Mouse (Mus musculus) intestine, embryonic 14.5 days (tissue): ENCODE data around the gene Vezf1. TPM values are rescaled to one million over a fixed set of nuclear protein-coding genes. Genes with fewer than 3 reads are reported as not detected.
A peak's percentile ranks its signal among the peaks of the same experiment; 100 is the strongest.

ENCODE experiments used
- ATAC-seq: fragments of 200-750 bp; cut with Nextera tagmentation; replicated peaks from 2 replicates; pipeline ENCODE4 v1.8.0; 2017; ENCODE audit warnings: low read depth, moderate number of reproducible peaks, moderate TSS enrichment, moderate library complexity; ENCODE audit not compliant: low FRiP score, low TSS enrichment
- DNase-seq: peaks from one replicate; pipeline ENCODE4 v3.0.0-alpha.2; 2018; ENCODE audit warnings: low spot score
- H3K27ac ChIP-seq: fragments of 300-500 bp; sonication (generic); 2 replicates; pipeline ENCODE4 v1.5.1; 2014; ENCODE audit warnings: low read depth, mild to moderate bottlenecking, control low read depth
- H3K27me3 ChIP-seq: fragments of 300-500 bp; sonication (generic); replicated peaks from 2 replicates; pipeline ENCODE4 v1.6.1; 2014; ENCODE audit warnings: low read length, control low read depth; ENCODE audit not compliant: control insufficient read depth, insufficient read depth
- H3K36me3 ChIP-seq: fragments of 300-500 bp; sonication (generic); 2 replicates; pipeline ENCODE4 v1.6.1; 2014; ENCODE audit warnings: low read length, control low read depth; ENCODE audit not compliant: control insufficient read depth, insufficient read depth
- H3K4me1 ChIP-seq: fragments of 300-500 bp; sonication (generic); replicated peaks from 2 replicates; pipeline ENCODE4 v1.6.1; 2014; ENCODE audit warnings: low read length, control low read depth, mixed read lengths; ENCODE audit not compliant: control insufficient read depth, insufficient read depth
- H3K4me2 ChIP-seq: fragments of 300-500 bp; sonication (generic); 2 replicates; pipeline ENCODE4 v1.6.1; 2014; ENCODE audit warnings: low read length
- H3K4me3 ChIP-seq: fragments of 300-500 bp; sonication (generic); 2 replicates; pipeline ENCODE4 v1.5.1; 2014; ENCODE audit warnings: low read depth, low read length, control low read depth, mixed read lengths
- H3K9ac ChIP-seq: fragments of 300-500 bp; sonication (generic); 2 replicates; pipeline ENCODE4 v1.6.1; 2014; ENCODE audit warnings: mild to moderate bottlenecking, low read length
- H3K9me3 ChIP-seq: fragments of 300-500 bp; sonication (generic); 2 replicates; pipeline ENCODE4 v1.6.1; 2016; ENCODE audit warnings: low read length, control low read depth; ENCODE audit not compliant: control insufficient read depth
- WGBS: fragments of 180-500 bp; shearing (Covaris S2); extraction: QIAGEN DNeasy Blood & Tissue Kit; methylation state at CpG from one replicate; pipeline ENCODE4 v1.1.7; 2014; 5-methylcytosine and 5-hydroxymethylcytosine counted together
- polyA plus RNA-seq: library from polyadenylated mRNA; unstranded; fragments of >200 nt; fragmentation: Nextera tagmentation; extraction: Ambion mirVana; gene quantifications from 2 replicates; pipeline ENCODE4 v1.2.1, GENCODE M21; 2014

Gene Vezf1
- polyA plus RNA-seq, 1 experiment from 2014 or later: 40.0 TPM

- no peak for DNase-seq
- Histone ChIP-seq H3K9ac (no peak overlapping the region), H3K27me3 (no peaks in the 10 kb centered on the region), H3K27ac (no peak overlapping the region), H3K9me3 (no peaks in the 10 kb centered on the region), H3K4me1 (peaks cover 16% of the 10 kb centered on the region), H3K36me3 (no peaks in the 10 kb centered on the region), H3K4me2 (no peak overlapping the region), H3K4me3 (no peak overlapping the region)
- 64% methylated on average over 4 of the region's 4 CpGs for WGBS
- no peak for ATAC-seq
These were observed 39.3 kb downstream of the Vezf1 start for GRCm38 (mm10) chr11:88107365-88107764.

DNA sequence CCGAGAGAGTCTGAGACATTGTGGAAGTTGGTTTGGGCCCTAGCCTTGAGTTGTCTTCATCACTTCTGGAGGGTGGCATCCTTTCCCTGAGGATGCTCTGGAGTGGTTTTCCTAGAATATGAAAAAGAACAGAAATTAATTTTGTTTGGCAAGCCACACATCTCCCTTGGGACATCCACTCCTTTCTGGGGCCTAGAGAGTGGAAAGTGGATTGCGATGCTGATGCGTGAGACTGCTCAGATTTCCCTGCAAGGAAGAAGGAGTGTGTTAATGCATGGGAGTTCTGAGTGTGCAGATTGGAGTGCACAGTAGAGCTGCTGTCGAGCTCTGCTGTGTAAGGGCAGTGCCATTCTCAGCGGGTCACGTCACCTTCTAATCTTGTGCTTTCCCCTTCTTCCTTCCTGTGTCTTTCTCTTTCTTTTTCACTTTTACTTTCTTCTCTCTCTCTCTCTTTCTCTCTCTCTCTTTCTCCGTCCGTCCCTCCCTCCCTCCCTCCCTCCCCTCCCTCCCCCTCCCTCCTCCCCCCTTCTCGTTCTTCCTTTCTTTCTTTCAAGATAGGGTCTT lies 42.0 kb downstream of the Vezf1 start:
- Histone ChIP-seq H3K9me3 (no peaks in the 10 kb centered on the region), H3K27ac (no peak overlapping the region), H3K4me2 (no peak overlapping the region), H3K4me3 (no peak overlapping the region), H3K9ac (no peak overlapping the region), H3K27me3 (no peaks in the 10 kb centered on the region), H3K4me1 (peaks cover 36% of the 10 kb centered on the region), H3K36me3 (no peaks in the 10 kb centered on the region)
- WGBS: 61% methylated on average over 9 of the region's 9 CpGs
- no peak for ATAC-seq
- DNase-seq: no peak

GRCm38 (mm10) chr11:88112078-88112477 lies 44.0 kb downstream of the Vezf1 start:
- Histone ChIP-seq H3K27me3 (no peaks in the 10 kb centered on the region), H3K9me3 (no peaks in the 10 kb centered on the region), H3K9ac (no peak overlapping the region), H3K4me2 (no peak overlapping the region), H3K4me3 (no peak overlapping the region), H3K4me1 (peaks cover 43% of the 10 kb centered on the region), H3K27ac (no peak overlapping the region), H3K36me3 (no peaks in the 10 kb centered on the region)
- 43% methylated on average over 13 of the region's 13 CpGs for WGBS
- ATAC-seq: no peak
- no peak for DNase-seq

DNA sequence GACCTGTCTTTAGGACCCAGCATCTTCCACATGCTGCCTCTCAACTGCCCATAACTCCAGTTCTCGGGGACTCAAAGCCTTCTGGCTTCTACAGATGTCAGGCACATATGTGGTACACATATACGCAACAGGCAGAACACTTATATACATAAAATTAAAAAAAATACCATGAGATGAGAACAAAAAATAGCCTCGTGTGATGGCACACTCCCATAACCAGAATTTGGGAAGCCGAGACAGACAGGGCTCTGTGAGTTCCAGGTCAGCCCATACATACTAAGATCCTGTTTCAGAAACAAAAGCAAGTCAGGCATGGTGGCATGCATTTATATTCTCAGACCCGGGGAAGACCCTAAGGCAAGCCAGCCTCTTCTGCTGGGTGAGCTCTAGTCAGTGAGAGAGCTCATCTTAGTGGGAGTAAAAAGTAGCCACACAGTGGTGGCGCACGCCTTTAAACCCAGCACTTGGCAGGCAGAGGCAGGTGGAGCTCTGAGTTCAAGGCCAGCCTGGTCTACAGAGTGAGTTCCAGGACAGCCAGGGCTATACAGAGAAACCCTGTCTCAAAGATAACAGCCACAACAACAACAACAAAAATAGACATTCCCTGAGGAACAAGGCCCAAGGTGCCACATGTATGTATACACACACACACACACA lies 44.7 kb downstream of the Vezf1 start:
- no peak overlapping the region for H3K4me2 ChIP-seq
- no peak overlapping the region for H3K27ac ChIP-seq
- DNase-seq (no peak), ATAC-seq (no peak)
- H3K9me3 ChIP-seq: no peaks in the 10 kb centered on the region
- H3K9ac ChIP-seq: no peak overlapping the region
- no peaks in the 10 kb centered on the region for H3K36me3 ChIP-seq
- WGBS: 81% methylated on average over 7 of the region's 7 CpGs
- H3K27me3 ChIP-seq: no peaks in the 10 kb centered on the region
- H3K4me1 ChIP-seq: peaks cover 51% of the 10 kb centered on the region
- H3K4me3 ChIP-seq: no peak overlapping the region

DNA sequence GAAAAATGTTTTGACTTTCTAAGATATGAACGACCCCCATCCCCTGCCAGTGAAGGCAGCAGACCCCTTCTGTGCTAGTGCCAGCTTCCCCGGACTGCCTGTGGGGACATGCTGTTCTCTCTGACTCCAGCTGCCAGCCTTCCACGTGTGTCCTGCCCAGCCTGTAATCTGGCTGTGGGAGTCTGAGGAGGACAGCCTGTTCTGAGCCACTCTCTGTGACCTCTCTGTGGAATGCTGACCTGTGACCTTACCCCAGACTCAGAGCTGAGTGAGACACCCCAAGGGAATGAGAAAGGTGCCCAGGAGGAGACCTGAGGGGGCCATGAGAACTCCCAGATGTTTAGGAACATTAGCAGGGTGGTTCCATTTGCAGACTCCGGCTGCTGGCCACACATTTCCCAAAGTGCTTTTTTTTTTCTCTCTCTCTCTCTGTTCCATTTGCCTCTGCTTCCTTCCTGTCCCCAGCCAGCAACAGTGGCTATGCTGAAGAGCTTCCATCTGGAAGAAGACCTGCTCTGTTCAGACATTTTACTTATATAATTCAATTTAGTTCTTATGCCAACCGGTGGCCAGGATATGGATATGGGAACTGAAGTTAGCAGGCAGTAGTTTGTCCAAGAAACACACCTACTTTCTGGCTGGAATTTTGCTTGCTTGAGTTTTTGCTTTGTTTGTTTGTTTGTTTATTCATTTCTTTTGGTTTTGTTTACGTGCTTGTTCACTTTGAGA lies 45.6 kb downstream of the Vezf1 start:
- DNase-seq (no peak), ATAC-seq (no peak)
- no peaks in the 10 kb centered on the region for H3K36me3 ChIP-seq
- H3K4me1 ChIP-seq: peaks cover 60% of the 10 kb centered on the region
- no peak overlapping the region for H3K9ac ChIP-seq
- no peak overlapping the region for H3K4me3 ChIP-seq
- H3K27me3 ChIP-seq: no peaks in the 10 kb centered on the region
- WGBS: 41% methylated on average over 6 of the region's 6 CpGs
- H3K9me3 ChIP-seq: no peaks in the 10 kb centered on the region
- H3K27ac ChIP-seq: peak overlapping the region; percentile 54
- no peak overlapping the region for H3K4me2 ChIP-seq

- Histone ChIP-seq H3K4me2 (peak overlapping the region; percentile 30; the same call in 1 of the 2 replicates), H3K4me3 (no peak overlapping the region), H3K4me1 (peaks cover 68% of the 10 kb centered on the region), H3K9ac (no peak overlapping the region), H3K27ac (peak overlapping the region; percentile 54), H3K36me3 (no peaks in the 10 kb centered on the region), H3K27me3 (no peaks in the 10 kb centered on the region), H3K9me3 (no peaks in the 10 kb centered on the region)
- no peak; the same call in 1 of the 2 replicates for ATAC-seq
- 18% methylated on average over 8 of the region's 8 CpGs for WGBS
- DNase-seq: no peak
These were observed 46.8 kb downstream of the Vezf1 start for GRCm38 (mm10) chr11:88114871-88115301.

DNA sequence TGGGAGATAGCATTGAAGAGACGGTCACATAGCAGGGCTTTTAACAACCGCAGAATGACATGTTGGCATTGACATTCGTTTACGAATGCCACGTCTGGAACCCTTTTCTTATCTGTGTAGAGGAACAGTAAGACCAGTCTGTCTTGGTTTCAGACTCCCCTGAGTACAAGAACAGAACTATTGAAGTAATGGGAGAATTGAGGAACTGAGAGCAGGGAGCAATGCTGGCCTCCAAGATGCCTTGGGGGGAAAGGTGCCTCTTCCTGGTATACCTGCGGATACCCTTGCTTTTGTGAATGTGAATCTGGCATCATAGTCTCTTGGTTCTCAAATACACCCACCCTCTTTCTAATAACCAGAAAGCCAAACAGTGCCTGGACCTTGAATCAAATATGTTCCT lies 48.5 kb downstream of the Vezf1 start:
- no peak for DNase-seq
- H3K9ac ChIP-seq: no peak overlapping the region
- peaks cover 74% of the 10 kb centered on the region for H3K4me1 ChIP-seq
- H3K36me3 ChIP-seq: no peaks in the 10 kb centered on the region
- no peak overlapping the region for H3K4me3 ChIP-seq
- 85% methylated on average over 6 of the region's 6 CpGs for WGBS
- no peaks in the 10 kb centered on the region for H3K9me3 ChIP-seq
- no peaks in the 10 kb centered on the region for H3K27me3 ChIP-seq
- no peak for ATAC-seq
- H3K27ac ChIP-seq: 0 out of 2 replicates have a peak overlapping the region, but pooled peaks have one; percentile 82
- H3K4me2 ChIP-seq: no peak overlapping the region

DNA sequence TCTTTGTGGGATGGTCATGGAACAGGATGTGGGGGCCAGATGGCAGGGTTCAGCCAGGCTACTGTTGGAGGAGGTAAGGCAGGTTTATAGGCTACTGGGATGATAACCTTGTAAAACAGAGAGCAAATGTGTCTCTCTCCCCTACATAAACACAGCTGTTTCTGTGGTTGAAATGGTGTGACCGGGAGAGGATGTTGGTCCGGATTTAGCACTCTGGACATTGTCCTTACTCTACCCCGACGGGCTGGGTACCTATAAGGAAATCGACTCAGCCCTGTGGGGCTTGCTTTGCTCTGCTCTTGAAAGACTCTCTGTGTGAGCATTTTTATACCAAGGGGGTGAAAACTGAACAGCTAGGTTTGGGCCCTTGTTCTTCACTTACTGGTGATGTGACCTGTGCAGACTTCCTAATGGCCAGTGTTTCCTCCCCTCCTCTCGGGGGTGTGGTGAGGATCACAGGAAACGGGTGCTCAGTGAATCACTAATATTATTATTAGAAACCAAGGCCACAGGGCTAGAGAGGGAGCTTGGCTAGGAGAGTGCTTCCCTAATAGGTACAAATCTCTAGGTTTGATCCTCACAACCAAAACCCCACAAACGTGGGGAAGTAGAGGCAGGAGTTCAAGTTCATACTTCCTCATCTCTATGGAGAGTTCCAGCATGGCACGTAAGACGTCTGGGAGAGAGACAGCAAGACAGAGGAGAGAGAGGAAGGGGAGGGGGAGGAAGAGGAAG lies 49.4 kb downstream of the Vezf1 start:
- Histone ChIP-seq H3K4me3 (no peak overlapping the region), H3K4me2 (no peak overlapping the region), H3K27ac (peak overlapping the region; percentile 82), H3K9ac (no peak overlapping the region), H3K4me1 (peaks cover 66% of the 10 kb centered on the region), H3K9me3 (no peaks in the 10 kb centered on the region), H3K36me3 (no peaks in the 10 kb centered on the region), H3K27me3 (no peaks in the 10 kb centered on the region)
- WGBS: 28% methylated on average over 10 of the region's 10 CpGs
- ATAC-seq: no peak
- DNase-seq: no peak
